Mouse (Mus musculus): ENCODE results near the gene Galns.

- TF ChIP-seq MAX (IDR thresholded peaks at IDR 0.05; ENCODE audit: low read depth), result no peak
- no peak for TF ChIP-seq POLR2A (IDR thresholded peaks at IDR 0.05; ENCODE audit: insufficient read length, low read depth)
- TF ChIP-seq POLR2AphosphoS2 (IDR thresholded peaks at IDR 0.05; ENCODE audit: insufficient read length, low read depth), result no peak
- peak in 2 of 3 experiments; percentile 75 to 85 for TF ChIP-seq MYOG (IDR thresholded peaks at IDR 0.05; ENCODE audit: control insufficient read depth in 1 of 3, insufficient read depth in 1 of 3, insufficient read length in 2 of 3, low read depth in 2 of 3)
- peak; percentile 23 for TF ChIP-seq TCF12 (IDR thresholded peaks at IDR 0.05; ENCODE audit: insufficient read depth, poor library complexity, severe bottlenecking)
- TF ChIP-seq MYOD1 (IDR thresholded peaks at IDR 0.05; ENCODE audit: control insufficient read depth in 1 of 3, insufficient read length in 2 of 3, low read depth in 2 of 3), result peak; percentile 55 to 81 (median 67)
Observed at GRCm38 (mm10) chr8:122544138-122544537, 67.1 kb downstream of the Galns start.

All from myocyte (in vitro differentiated cells).